Mouse (Mus musculus) spleen, postnatal 14 days (tissue): ENCODE results near the gene Ninj2.

Experiments used
- DNase-seq, 2 experiments: peaks; one replicate each; pipeline ENCODE4 v3.0.0; 2021 to 2022; ENCODE audit warnings: low spot score in 2 of 2

Ninj2 gene

DNA sequence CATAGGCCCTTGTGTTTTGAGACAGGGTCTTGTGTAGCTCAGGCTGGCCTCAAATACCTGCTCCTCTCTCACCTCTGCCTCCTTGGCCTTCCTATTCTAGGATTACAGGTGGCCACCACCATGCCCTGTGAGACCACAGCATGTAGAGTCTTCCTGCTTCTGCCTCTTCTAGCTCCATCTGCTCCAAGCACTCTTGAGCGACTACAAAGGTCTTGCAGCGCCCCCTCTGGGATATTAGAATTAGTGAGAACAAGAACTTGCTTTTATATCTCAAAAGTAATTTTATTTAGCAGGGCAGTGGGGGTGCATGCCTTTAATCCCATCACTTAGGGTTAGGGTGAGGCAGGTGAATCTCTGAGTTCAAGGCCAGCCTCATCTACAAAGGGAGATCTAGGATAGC, 103.7 kb downstream of the Ninj2 start:
- peak in 1 of 2 experiments; percentile 54 for DNase-seq

DNA sequence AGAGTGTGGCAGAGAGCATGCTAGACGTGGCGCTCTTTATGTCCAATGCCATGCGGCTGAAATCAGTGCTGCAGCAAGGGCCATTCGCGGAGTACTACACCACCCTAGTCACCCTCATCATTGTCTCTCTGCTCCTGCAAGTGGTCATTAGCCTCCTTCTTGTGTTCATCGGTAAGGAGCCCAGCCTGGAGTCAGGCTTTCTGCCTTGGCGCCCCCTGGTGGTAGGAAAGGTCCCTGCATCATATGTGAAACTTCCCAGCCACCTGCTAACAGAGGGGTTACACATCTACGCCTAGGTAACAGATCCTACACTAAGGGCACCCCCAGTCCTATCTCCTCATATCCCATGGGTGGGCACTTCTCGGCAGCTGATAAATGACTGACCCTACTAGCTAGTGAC, 104.8 kb downstream of the Ninj2 start:
- peak; percentile 74 to 85 for DNase-seq

DNA sequence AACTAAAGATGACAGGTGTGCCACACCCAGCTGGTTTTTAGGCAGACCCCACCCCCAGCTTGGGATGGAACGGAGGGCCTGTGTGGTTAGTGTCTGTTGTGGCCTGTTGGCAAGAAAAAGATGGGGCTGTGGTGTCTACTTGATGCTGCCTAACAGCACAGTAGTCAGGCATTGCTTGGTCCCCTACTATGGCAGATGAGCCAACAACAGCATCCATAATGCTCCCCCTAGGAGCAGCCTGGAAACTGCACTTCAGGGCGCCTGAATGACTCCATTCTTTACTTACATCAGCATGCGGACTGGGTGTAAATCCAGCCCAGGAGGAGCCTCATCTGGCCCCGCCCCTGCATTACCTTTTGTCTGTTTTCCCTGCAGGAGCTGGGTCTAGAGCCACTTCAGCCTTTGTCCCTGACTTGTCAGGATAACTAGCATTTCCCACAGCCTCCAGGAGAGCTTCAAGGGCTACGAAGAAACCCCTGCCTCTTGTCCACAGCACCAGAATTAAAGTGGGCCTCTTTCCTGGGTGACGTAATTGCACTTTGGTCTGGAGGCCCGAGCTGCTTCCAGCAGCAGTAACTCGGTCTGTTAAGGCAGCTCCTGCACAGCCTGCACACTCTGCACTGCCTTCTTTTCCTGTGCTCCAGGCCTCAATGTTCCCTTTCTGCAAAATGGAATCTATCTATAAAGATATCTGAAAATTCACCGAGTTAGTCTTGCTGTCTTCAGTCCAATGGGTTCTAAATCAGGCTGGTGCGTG, 106.7 kb downstream of the Ninj2 start:
- DNase-seq = no peak

DNA sequence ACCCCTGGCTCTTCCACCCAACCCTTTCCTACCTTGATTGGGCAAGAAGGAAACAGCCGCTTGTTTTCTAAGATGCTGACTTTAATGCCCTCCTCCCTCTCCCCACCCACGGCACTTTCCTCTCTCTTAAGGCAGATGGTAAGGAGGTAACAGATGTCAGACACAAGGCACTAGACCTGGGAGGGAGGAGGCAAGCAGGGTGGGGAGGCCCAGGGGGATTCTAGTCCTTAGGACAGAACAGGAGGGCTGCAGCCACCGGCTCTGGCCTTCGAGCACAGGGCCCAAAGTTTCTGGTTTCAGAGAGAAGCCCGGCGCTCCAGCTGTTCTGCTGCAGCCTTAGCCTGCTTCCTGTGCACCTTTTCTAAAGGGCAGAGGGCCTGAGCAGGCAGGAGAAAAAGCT, 108.8 kb downstream of the Ninj2 start:
- no peak for DNase-seq

DNA sequence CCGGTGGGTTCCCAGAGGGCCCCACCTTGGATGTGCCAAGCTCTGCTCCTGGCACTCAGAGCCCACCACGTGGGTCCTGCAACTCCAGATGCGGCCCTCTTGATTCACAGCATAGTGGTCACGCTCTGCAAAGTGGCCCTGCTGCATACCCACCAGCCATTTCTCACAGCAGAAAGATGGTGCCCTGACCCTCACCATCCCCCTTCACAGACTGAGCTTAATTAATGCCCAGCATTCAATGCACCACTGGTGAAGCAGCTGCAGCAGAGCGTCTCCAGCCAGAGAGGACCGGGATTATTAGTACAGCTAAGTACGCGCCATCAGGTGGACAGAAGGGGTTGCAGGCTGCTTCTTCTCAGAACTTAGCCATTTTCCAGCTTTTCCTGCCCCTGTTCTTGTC, 109.3 kb downstream of the Ninj2 start:
- DNase-seq = no peak

DNA sequence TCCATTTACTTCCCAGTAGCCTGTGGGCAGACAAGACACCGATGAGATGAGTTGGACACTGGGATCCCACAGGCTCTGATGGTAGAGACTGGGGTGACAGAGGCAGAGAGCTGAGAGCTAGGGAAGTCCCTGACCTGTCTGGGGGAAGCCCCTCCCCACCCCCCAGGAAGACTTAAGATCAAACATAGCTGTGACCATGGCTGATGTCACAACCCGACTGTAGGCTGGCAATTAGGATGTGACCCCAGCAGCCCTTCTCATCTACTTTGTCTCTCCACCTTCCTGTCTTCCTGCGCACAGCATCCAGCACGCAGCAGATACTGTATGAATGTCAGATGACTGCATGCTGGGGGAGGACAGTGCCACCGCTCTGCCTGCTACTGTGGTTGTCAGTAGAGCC, 113.4 kb downstream of the Ninj2 start:
- DNase-seq = no peak

DNA sequence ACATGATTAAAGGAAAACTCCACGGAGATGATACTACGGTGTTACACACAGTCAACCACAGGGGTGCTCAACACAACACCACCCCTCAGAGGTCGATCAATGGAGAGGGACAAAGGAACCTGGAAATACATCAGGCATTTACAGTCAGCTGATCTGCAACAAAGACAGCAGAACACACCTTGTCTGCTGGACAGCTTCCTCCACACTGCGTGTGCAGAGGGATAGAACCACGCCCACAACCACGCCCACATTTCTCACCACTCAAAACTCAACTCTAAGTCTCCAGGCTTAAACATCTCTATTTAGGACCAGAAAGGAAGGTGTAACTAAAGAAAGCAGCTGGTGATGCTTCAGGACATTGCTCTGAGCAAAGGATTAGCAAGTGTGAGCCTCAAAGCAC, 118.4 kb downstream of the Ninj2 start:
- no peak for DNase-seq

DNA sequence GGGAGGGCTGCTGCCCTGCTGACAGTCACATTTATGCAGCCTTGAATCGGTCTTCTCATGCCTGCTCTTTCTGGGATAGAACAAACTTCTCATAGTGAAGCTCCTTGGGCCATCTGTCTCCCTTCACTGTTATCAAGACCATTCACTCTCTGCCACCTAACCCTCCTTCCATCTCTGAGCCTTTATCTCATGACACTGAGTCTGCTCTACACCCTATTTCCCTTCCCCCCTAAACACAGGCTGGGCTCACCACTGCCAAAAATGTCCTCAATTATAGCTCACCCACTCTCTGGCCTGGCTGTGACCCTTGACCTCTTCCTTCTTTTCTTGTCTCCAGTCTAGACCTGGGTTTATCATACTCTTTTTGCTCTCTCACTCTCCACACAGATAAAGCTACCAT, 123.6 kb downstream of the Ninj2 start:
- DNase-seq = no peak

DNA sequence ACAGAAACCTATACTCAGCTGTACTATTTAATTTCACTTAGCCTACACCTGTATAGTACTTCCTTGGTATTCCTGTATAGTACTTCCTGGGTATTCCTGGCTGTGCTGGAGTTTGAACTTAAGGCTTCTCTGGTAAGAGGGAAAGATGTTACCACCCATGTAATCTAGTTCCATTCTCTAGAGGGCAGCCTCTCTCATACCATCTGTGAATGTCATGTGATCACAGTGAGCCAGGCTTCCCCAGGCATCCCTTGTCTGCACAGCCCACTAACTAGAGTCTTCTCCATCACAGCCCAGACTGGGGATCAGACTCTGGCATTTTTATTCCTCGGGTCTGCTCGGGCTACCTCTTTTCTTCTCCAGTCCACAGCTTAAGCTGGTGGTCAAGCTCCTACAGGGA, 126.1 kb downstream of the Ninj2 start:
- DNase-seq = no peak

DNA sequence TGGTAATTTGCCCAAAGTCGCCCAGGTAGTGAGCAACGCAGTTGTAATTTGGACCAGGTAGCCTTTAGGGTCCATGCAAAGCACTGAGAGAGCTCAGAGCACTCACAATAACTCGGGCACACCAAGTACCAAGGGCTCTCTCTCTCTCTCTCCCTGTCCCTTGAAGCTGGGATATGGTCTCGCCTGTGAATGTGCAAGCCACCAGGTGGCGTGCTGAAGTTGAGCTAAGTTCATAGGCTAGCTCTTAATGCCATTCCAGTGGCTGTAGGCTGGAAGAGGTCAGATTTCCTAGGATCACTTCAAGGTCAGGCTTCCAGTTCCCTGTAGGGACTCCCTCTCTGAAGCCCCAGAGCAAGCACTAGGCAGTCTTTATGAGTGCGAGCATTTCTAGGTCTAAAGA, 129.5 kb downstream of the Ninj2 start:
- peak in 1 of 2 experiments; percentile 41 for DNase-seq

DNA sequence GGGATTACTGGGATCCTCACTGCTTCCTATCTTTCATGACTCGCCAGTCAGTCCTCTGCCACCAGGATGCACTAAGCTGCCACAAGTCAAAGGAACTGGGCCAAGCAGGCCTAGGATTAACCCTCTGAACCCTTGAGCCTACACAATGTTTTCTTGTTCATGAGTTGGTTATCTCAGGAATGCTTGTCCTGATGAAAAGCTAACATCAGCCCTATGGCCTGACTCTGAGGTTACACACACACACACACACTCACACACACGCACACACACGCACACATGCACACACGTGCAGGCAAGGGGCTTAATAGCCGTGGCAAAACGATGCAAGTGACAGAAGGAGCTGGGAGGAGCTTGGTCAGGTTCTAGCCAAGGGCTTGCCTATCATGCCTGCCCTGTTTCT, 132.2 kb downstream of the Ninj2 start:
- DNase-seq = no peak

DNA sequence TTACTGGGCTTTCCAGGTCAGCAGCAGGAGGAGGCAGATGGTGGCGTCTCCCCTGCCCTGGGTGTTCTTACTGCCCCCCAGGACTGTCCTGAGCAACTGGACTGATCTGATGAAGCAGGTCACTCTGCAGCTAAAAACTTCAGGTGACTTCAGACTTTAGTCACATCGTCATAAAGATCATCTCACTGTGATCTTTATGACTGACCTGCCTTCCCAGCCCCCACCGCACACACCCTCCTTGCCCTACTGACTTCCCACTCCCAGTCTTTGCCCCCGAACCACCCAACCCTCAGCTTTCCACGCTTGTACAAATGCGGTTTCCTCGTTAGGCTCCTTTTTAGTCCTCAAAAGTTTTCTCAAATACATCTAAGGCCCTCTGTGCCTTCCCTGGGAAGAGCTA, 133.9 kb downstream of the Ninj2 start:
- DNase-seq = no peak

DNA sequence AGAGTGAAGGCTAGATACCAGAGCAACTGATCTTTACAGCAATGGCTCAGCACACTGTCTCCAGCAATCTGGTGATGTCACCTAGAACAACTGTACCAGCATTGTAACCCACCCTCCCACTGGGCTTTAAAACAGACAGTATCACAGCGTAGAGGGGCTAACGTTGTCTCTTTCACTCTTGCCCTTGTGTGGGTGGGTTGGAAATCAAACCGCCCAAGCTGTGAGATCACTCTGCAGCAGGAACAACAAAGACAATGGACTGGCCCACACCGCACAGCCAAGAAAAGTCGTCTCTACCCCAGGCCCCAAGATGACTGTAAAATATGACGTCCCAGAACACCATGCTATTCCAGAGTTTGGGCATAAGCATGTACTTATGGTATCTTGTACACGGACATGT, 136.7 kb downstream of the Ninj2 start:
- DNase-seq = no peak

DNA sequence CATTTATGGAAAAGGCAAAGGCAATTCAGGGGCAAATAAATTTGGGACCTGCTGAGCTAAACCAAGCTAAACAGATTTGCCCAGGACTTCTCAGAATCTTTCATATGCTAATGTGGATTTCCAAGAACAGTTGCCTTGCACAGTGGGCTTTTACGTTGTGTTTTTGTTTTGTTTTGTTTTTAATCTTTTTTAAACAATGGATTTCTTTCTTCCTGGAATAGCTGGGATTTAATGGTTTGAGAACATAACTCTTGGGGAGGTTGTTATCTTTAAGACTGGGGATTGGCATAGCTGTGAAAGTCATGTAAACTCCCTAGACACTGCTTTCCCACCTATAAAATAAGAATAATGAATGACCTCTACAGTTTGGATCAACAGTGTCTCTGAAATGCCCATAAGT, 137.3 kb downstream of the Ninj2 start:
- DNase-seq = no peak

DNA sequence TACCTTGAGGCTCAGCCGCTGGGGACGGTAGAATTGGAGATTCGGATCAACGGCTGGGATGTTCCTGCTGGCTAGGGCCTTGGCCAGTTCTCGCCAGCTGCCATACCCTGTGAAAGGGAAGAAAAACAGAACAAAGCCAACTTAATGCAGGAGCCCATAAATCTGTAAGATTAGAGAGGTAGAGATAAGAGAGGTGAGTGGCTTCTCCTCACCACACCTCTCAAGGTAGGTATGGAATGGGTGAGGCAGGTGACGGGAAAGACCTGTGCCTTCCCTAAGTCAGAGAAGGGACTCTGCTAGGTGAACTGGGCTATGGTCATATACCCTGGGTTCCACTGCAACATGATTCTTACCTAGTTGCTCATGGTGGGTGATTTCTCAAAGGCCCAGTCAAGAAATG, 139.7 kb downstream of the Ninj2 start:
- no peak for DNase-seq

DNA sequence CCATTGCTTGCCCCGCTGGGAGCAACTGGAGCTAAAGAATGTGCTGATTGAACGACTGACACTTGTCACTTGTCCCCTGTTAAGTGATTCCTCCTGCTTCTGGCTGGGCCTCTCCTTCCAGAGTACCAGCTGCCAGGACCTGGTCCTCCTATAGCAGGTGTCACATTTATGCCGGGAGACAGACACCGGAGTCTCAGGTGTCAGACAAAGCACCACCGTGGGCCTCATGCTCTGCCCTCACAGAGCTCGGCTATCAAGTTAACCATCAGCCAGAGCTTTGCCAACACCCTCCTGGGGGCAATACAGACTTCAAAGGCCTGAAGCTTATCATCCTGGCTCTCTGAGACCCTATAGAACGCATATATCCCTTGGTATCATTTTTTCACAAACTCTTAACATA, 142.7 kb downstream of the Ninj2 start:
- DNase-seq = no peak

DNA sequence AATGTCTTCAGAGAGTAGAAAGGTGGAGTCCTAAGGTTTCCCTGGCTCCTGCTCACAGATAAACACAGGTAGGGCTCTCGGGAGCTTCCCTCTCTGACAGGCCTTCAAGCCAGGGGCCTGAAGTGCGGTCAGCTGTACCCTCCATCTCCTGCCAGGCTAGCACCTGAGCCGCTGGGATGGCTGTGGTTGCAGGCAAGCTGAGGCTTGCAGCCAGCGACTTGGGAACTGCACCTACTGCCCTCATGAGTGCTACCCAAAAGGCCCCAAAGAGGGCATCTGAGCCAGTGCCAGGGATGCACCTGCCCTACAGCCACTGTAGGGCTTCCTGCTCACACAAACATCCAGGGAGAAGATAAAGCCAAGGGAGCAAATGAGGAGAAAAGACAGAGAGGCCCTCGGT, 147.3 kb downstream of the Ninj2 start:
- no peak for DNase-seq

DNA sequence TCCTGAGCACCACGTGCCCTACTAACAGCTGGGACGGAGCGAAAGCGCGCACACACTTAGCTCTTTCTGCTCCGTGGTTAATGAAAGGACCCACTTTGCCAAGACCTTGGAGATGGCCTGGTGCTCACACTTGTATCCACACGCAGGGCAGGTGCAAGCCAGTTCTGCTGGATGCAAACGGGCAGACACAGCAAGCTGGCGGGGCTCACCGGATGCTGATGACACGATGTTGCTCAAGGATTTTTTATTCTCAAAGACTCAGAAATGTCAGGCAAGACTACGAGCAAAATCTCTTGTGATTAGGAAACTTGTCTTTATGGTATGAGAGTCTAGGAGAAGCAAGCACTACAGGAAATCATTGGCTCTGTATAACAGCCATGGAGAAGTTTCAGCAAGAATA, 148.3 kb downstream of the Ninj2 start:
- no peak for DNase-seq

DNA sequence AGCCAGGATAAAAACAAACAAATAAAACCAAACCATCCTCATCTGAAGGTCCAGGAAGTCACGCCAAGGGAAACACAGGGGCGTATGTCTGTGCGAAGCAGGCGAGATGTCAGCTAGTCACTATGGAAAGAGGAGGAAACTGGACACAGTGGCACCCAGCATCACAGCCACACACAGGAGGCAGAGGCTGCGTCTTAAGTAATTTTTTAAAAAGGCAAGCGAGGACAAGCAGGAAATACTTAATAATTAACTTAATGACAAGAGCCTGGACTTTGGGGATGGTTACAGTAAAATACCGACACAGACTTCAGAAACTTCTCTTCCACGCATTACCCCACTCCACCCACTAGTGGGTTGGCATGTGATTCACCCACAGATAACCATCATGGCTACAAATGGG, 149.4 kb downstream of the Ninj2 start:
- no peak for DNase-seq

DNA sequence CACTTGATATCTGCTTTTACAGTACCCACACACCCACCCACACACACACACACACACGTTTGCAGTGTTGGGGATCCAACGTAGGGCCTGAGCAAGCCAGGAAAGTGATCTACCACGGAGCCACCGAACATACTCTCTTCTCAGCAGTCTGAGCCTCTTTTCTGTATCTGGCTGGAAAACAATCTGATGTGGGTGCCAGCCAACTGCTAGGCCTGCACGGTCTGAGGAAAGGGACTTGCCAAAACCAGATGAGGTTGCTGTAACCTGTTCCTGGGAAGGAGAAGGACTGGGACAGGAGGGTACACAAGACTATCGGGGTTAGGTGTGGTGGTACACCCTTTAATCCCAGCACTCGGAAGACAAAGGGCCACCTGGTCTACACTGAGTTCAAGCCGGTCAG, 150.1 kb downstream of the Ninj2 start:
- no peak for DNase-seq

DNA sequence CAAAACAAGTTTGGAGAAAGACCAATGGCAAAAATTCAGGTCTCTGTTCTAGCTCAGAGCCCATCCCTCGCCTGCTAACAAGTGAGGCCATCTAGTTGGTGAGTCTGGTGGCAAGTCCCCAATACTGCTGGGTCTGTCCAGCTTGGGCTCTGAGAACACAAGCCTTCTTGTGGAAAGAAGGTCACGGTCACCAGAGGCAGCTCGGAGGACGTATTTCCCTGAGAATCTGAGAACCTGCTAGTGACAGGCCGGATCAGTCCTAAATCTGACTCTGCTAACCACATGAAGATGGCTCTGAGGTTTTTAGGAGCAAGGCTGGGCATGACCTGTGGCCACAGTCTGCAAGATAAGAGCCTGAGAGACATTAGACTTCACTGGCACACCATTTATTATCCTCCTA, 153.5 kb downstream of the Ninj2 start:
- DNase-seq = no peak

DNA sequence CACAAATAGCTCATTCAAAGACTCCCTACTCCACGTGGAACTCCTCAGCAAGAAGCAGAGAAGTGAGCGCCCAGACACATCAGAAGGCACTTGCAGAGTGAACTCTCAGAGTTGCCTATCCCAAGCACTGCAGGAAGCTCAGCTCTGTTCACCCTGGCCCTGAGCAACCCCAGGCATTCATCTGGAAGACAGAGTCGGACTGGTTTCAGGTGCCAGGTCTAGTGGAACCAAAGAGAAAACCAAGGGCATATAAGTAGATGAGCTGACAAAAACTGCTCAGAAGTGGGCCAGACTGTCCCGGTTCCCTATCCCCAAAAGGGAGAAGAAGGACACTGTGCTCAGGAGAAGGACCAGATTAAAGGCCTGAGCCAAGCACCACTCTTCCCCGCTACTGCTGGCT, 156.7 kb downstream of the Ninj2 start:
- no peak for DNase-seq
